Mouse (Mus musculus) liver, postnatal 0 days (tissue): ENCODE data around the gene Cenpp.

Experiments used
- CTCF ChIP-seq: sonication (generic); IDR thresholded peaks from 2 replicates; pipeline ENCODE4 v1.5.1; 2016; ENCODE audit warnings: antibody characterized with exemption, low read depth
- EP300 ChIP-seq: IDR thresholded peaks from 2 replicates; pipeline ENCODE4 v1.6.1; 2016; ENCODE audit warnings: antibody characterized with exemption, low read depth, mild to moderate bottlenecking

DNA sequence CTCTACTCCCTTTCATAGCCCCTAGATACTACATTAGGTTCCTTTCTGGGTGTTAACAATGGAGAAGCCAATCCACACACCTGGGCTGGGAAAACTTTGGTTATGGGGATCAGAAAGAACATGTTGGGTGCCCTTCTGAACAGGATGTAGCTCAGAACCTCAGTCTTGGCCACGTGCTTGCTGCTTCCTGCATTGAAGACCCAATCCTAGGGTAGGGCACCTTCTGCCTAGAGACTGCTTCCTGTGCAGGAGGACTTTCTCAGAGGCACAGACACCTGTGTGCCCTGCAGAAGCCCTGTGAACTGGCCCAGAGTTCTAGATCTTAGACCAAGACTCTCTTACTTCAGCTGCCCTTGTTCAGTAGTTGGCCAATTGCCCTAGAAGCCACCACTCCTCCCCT is 216.8 kb downstream of the Cenpp start:
- TF ChIP-seq CTCF (no peak), EP300 (no peak)
